Mouse (Mus musculus) bone marrow macrophage, adult 2 months (primary cell): ENCODE results near the gene Tnrc18.

Experiments used
- CTCF ChIP-seq: IDR thresholded peaks from 2 replicates; pipeline ENCODE4 v1.5.1; 2012; ENCODE audit warnings: low read depth, mild to moderate bottlenecking, low read length, moderate library complexity
- POLR2A ChIP-seq: IDR thresholded peaks from 2 replicates; pipeline ENCODE4 v1.6.1; 2012; ENCODE audit warnings: mild to moderate bottlenecking, low read depth, low read length, borderline replicate concordance

DNA sequence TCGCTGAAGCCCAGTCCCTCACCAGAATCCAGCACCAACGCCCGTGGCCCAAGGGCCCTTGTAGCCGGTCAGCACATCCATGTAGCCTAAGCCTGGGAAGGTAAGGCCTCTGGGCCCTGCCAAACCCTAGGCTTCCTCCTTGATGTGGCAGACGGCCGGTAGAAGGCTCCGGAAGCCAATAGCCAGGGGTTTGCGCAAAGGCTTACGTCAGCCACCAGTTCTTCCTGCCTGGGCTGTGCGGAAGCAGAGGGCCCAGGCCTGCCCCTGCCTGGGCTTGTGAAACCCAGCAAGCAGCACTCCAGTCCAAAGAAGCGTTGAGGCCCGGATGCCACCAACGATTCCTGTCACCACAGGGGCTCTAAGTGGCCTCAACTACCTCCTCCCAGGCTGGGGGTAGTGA, 22.9 kb downstream of the Tnrc18 start:
- TF ChIP-seq POLR2A (no peak), CTCF (no peak)
